Mouse (Mus musculus) adrenal gland, adult 8-10 months (tissue): ENCODE measurements around the gene Hspb6. TPM values are rescaled to one million over a fixed set of nuclear protein-coding genes. Genes with fewer than 3 reads are reported as not detected.

ENCODE experiments used
- microRNA-seq, 2 experiments: library from miRNA; unstranded; fragments of <30 nt; microRNA quantifications; one replicate each; pipeline ENCODE4 v1.2.0; 2022
- total RNA-seq, 4 experiments: library from RNA; stranded (reverse); gene quantifications; 2 replicates each; pipeline ENCODE4 v1.2.4; 2022

Hspb6 gene
- total RNA-seq, 4 experiments from 2014 or later = 23.5 to 56.3 (median 32.4) TPM

Small RNAs within 50 kb of the gene (microRNA-seq; reads per million reads assigned to microRNA genes)
- gene Gm38670 = 1.0 to 1.6 reads per million in 2 experiments
- 0.34 to 0.35 reads per million in 2 experiments for gene Mir3569

Other genes with a start within 250 kb of the Hspb6 start
- gene Alkbh6, start 243.5 kb upstream of the Hspb6 start, total RNA-seq = 100 to 1,000 TPM in 1 of 4 experiments, 10 to 100 TPM in 3; 60.5 to 112 (median 82.7) TPM
- 100 to 1,000 TPM in 1 of 4 experiments, 10 to 100 TPM in 3; 22.5 to 102 (median 57.8) TPM for gene Syne4, start 237.4 kb upstream of the Hspb6 start, total RNA-seq
- gene E130208F15Rik, start 230.4 kb upstream of the Hspb6 start, total RNA-seq = 1 to 10 TPM in 3 of 4 experiments, under 1 TPM in 1; 0.87 to 2.2 (median 1.8) TPM
- 10 to 100 TPM; 13.9 to 18.4 (median 16.1) TPM for gene Sdhaf1, start 228.3 kb upstream of the Hspb6 start, total RNA-seq
- gene Lrfn3, start 189.4 kb upstream of the Hspb6 start, total RNA-seq = 10 to 100 TPM; 11.5 to 15.8 (median 12.7) TPM
- gene Tyrobp, start 138.4 kb upstream of the Hspb6 start, total RNA-seq = 10 to 100 TPM; 31.8 to 65.8 (median 51.1) TPM
- gene Hcst, start 132.3 kb upstream of the Hspb6 start, total RNA-seq = 1 to 10 TPM in 3 of 4 experiments, under 1 TPM in 1; 0.98 to 2.3 (median 1.4) TPM
- gene Nfkbid, start 130.4 kb upstream of the Hspb6 start, total RNA-seq = 1 to 10 TPM in 3 of 4 experiments, under 1 TPM in 1; 0.73 to 2.4 (median 1.7) TPM
- gene Aplp1, start 106.6 kb upstream of the Hspb6 start, total RNA-seq = 10 to 100 TPM; 45.2 to 59.3 (median 46.7) TPM
- not detected for gene Kirrel2, start 94.5 kb upstream of the Hspb6 start, total RNA-seq
- gene Nphs1, start 93.9 kb upstream of the Hspb6 start, total RNA-seq = not detected
- under 1 TPM in 1 of 4 experiments, not detected in 3; 0.56 TPM for gene Prodh2, start 58.6 kb upstream of the Hspb6 start, total RNA-seq
- gene Arhgap33, start 17.1 kb upstream of the Hspb6 start, total RNA-seq = 1 to 10 TPM; 2.2 to 9.4 (median 6.4) TPM
- gene Proser3, start 121 bp downstream of the Hspb6 start, total RNA-seq = 10 to 100 TPM in 2 of 4 experiments, 1 to 10 TPM in 2; 9.1 to 13.4 (median 10.0) TPM
- 10 to 100 TPM; 56.1 to 65.5 (median 61.7) TPM for gene Lin37, start 7.7 kb downstream of the Hspb6 start, total RNA-seq
- gene U2af1l4, start 11.1 kb downstream of the Hspb6 start, total RNA-seq = 10 to 100 TPM; 70.4 to 83.6 (median 73.1) TPM
- gene Gm49396, start 11.2 kb downstream of the Hspb6 start, total RNA-seq = 10 to 100 TPM in 1 of 4 experiments, 1 to 10 TPM in 3; 2.9 to 11.3 (median 7.4) TPM
- 100 to 1,000 TPM; 146 to 179 (median 164) TPM for gene Psenen, start 11.4 kb downstream of the Hspb6 start, total RNA-seq
- 1 to 10 TPM; 2.1 to 7.9 (median 3.6) TPM for gene Igflr1, start 13.2 kb downstream of the Hspb6 start, total RNA-seq
- gene Kmt2b, start 36.5 kb downstream of the Hspb6 start, total RNA-seq = 10 to 100 TPM; 36.8 to 65.3 (median 57.0) TPM
- gene Zbtb32, start 46.7 kb downstream of the Hspb6 start, total RNA-seq = 1 to 10 TPM in 1 of 4 experiments, under 1 TPM in 1, not detected in 2; 0.73 to 1.8 TPM
- gene Upk1a, start 60.7 kb downstream of the Hspb6 start, total RNA-seq = under 1 TPM in 3 of 4 experiments, not detected in 1; 0.27 to 0.34 (median 0.31) TPM
- gene Cox6b1, start 74.0 kb downstream of the Hspb6 start, total RNA-seq = 1,000 to 10,000 TPM in 2 of 4 experiments, 100 to 1,000 TPM in 2; 538 to 1,102 (median 895) TPM
- gene Etv2, start 83.7 kb downstream of the Hspb6 start, total RNA-seq = not detected
- 10 to 100 TPM; 76.5 to 93.6 (median 85.1) TPM for gene Rbm42, start 98.1 kb downstream of the Hspb6 start, total RNA-seq
- 10 to 100 TPM in 3 of 4 experiments, 1 to 10 TPM in 1; 7.7 to 17.6 (median 12.1) TPM for gene Haus5, start 112.8 kb downstream of the Hspb6 start, total RNA-seq
- under 1 TPM in 1 of 4 experiments, not detected in 3; 0.75 TPM for gene Pmis2, start 119.4 kb downstream of the Hspb6 start, total RNA-seq
- gene 2200002J24Rik, start 146.7 kb downstream of the Hspb6 start, total RNA-seq = 10 to 100 TPM in 1 of 4 experiments, 1 to 10 TPM in 3; 2.5 to 12.3 (median 5.8) TPM
- gene Atp4a, start 160.0 kb downstream of the Hspb6 start, total RNA-seq = 10 to 100 TPM in 2 of 4 experiments, 1 to 10 TPM in 2; 2.9 to 15.5 (median 9.4) TPM
- gene Tmem147, start 177.4 kb downstream of the Hspb6 start, total RNA-seq = 100 to 1,000 TPM; 179 to 210 (median 202) TPM
- not detected for gene Gapdhs, start 191.5 kb downstream of the Hspb6 start, total RNA-seq
- 100 to 1,000 TPM; 213 to 399 (median 309) TPM for gene Sbsn, start 199.3 kb downstream of the Hspb6 start, total RNA-seq
- 1 to 10 TPM; 2.7 to 4.6 (median 4.2) TPM for gene Dmkn, start 211.6 kb downstream of the Hspb6 start, total RNA-seq
- not detected for gene Krtdap, start 235.7 kb downstream of the Hspb6 start, total RNA-seq